Mouse (Mus musculus): ENCODE measurements around the gene Grm8.

The Grm8 gene

DNA sequence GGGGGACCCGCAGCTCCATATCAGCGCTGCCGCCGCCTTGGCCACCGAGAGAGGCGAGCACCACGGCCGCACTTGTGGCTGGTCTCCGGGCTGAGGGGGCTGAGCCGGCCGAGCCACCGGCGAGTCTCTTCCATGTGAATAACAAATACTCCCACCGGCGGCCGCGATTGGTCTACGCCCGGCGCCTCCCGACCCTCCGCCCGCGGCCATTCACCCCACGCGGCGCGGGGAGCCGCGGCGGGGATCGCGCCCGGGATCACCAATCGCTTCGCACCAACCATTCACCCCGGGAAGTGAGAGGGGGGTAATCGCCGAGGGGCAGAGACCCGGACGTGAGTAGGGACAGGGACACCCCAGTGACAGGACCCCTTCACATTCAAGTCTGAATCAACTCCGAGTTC lies at the start of gene Grm8:
Gene Grm8 (minus strand): TSS at position 178 of the 401 bp plus-strand sequence.
- peak; percentile 8 for DNase-seq (ENCODE audit: low spot score)

DNA sequence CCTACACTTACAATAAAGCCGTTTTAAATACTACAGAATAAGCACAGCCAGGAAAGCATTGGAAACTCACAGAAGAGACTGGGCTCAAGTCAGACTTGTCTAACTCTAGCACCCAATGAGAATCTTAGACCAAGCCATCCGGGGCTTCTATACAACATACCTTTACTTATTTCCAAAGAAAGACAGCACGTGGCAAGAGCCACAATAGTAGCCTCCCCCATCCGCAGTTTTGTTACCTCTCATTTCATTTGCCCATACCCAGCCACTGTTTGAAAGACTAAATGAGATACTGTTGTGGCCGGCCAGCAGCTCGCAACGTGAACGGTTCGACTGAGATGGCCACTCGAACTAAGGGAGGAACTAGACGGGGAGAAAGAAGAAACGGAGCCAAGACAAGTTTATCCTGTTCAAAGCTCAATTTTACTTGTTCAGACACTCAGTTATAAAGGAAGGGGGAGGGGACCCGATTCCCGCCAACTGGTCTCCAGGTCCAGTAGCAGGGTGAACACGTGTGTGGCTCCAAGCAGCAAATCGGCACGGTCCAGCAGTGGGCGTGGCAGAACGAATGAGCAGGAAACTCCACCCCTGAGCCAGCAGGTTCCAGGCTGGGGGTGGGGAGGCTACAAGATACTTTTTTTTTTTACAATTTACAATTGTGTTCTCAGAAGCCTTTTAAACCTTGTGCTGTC lies 35.0 kb upstream of the Grm8 start:
- DNase-seq (ENCODE audit: low spot score), result no peak

DNA sequence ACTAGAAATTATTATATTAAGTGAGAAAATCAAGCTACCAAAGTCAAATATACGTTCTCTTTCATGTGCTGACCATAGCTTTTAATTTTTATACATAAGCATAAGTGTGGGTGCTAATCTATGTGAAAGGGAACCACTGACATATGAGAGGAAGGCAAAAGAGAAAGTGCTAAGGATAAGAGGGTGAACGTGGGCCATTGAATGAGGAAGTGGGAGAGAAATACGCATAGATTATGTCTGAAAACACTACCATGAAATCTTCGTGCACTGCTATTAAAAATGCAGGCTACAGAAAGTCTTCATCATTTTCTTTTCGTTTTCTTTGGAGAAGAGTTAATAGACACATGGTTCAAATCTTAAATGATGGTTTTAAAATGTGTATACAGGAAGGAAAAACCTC lies 25.4 kb upstream of the Grm8 start:
- no peak for DNase-seq (ENCODE audit: low spot score)

DNA sequence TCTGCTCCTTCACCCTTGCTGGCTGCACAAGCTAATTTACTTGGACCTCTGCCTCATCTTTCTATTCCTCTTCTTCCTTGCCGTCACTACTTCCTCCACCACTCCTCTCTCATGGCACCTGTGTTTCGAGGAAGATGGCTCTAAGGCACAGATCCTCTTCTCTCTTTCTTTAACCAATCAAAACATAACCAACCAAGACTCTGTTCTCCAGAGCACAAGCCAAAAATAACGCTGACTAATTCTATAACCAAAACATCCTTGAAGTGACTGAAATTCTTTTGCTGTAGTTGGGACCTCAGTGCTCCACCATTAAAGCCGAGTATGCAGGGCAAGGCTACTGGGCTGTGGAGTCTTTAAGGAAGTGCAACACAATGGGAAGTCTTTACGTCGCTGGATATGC lies 11.5 kb upstream of the Grm8 start:
- DNase-seq (ENCODE audit: low spot score), result no peak

DNA sequence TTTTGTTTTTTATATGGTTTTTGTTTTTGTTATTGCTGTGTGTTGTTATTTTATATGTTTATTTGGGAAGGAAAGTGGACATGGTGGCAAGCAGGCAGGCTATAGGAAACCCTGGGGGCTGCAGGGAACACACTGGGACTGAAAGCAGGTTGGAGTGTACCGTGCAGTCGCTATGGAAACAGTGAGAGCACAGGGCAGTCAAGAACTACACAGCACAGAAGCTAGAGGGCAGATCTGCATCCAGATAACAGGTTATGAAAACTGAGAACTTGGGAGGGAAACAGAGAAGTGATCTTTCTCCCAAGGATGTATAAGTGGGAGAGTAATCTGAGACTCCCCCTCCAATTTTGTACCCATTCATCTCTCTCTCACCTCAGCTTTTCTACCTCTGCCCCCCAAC lies 7.4 kb upstream of the Grm8 start:
- DNase-seq (ENCODE audit: low spot score), result no peak

DNA sequence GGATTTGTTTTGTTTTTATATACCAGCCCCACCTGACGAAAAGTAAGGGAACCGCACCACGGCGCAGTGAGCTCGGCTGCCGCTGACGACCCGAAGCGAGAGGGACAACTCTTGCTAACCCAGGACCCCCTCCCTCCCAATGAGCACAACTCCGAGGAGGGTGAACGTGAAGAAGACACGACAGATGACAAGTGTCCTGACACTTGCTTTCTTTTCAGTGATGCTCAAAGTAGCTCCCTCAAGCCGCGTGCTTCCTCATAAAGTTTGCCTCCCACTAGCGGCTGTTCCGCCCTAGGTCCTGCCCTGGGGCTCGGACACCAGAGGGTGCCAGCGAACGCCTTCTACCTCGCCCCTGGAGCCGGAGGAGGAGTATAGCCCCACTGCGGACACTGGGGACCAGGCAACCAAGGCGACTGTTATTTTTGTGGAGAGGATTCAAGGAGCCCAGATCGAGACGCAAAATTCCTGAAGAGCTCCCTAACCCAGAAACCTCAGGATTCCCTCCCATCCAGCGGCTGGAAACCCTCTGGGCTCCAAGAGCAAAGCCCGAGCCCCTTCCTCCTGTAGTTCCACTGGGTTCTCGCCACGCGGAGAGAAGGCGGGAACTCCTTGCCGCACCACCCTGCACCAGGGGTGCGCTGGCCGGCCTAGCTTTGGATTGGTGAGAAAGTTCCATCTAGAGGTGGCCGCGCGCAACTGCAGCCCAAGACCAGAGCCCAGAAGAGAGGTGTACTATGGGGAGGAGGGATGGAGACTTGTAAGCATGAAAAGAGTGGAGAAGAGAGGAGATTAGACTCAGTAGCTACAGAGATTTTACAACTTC lies 644 bp upstream of the Grm8 start:
- peak; percentile 91 for DNase-seq (ENCODE audit: low spot score)

DNA sequence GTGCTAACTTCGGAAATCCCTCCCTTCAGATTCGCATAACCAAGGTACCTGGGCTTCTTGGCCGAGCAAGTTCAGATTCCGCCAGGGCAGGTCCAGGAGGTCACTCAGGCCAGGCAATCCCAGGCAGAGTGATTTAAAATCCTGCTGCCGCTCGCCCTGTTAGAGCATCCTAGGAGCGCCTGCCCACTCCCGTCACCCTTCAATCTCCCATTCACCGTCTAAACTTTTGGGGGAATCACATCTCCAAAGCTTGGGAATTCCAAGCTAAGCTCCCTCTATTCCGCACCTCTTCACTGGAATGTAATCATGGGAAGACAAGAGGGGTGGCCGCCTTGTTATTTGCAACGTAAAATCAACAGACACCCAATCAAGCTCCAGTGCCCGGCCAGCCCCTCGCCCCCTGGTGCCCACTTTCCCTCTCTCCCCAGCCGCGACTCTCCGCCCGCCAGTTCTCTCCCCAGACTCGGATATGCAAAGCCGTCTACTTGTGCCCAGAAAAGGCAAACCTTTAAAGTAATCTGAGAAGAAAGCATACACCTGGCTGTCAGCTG lies 652 bp downstream of the Grm8 start:
- peak; percentile 19 for DNase-seq (ENCODE audit: low spot score)

DNA sequence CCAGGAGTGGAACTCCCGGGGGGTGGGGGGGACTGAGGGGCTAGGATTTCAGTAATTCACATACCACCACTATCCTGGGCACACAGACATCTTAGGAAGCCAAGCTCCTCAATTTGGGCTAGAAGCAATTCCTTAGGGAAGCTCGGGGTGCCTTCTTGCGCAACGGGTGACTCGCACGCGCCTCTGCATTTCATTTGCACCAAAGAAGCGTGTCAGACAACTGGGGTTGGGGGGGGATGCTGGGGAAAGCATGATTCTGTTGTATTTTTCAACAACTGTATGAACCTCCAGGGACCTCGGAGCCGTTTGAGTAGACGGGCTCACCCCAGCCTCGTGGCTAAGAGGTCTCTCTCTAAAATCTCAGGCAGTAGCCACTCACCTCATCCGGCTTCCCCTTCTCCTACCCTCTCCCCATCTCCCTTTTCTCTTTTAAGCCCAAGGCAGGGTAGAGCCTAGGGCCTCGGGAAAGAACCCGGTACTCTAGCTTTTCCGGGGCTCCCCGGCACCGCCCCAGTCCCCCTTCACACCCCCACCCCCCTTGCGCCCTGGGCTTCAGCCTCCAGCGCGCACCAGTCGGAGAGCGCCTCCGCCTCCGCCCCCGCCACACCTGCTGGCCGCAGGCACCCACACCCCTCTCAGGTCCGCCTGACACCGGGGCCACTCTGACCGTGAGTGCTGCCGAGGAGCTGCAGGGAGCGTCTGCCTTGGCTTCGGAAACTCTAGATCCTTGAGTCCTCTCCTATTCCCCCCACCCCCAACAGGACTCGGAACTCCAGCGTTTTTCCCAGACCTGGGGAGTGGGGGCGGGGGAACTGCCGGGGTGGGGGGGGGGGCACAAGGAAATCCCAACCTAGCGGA lies 1.5 kb downstream of the Grm8 start:
- DNase-seq (ENCODE audit: low spot score), result no peak

DNA sequence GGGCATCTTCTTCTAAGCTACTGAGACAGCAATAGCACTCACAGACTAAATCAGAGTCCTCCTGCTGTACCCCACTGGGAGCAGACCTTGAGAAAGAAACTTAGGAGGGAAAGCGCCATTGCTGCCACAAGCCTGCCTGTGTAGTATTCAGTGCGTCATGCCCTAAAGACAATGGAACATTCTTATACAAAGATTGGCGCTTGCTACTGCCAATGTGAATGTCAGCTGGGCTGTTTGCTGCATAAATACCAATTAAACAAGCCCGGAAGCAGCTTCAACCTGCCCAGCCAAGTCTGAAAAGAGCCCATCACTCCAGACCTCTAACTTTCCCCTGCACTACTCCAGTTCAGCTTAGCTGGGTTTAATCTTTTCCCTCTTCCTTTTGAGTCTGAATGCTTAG lies 2.9 kb downstream of the Grm8 start:
- DNase-seq (ENCODE audit: low spot score), result no peak

DNA sequence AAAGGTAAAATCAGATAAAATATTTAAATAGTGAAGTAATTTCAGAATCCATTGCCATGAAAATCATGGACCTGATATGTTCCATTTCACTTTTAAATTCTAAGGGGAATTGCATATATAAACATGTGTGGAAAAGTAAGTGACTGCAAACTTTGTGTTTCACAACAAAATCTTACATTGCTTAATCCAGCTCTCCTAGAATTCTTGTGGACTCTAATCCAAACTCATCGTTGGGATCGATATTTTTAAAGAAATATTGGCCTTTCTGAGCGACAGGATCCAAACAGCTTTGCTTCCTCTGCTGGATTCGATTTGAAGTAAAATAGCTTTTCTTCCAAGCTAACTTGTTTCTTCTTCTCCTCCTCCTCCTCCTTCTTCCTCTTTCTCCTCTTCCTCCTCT lies 6.1 kb downstream of the Grm8 start:
- no peak for DNase-seq (ENCODE audit: low spot score)

DNA sequence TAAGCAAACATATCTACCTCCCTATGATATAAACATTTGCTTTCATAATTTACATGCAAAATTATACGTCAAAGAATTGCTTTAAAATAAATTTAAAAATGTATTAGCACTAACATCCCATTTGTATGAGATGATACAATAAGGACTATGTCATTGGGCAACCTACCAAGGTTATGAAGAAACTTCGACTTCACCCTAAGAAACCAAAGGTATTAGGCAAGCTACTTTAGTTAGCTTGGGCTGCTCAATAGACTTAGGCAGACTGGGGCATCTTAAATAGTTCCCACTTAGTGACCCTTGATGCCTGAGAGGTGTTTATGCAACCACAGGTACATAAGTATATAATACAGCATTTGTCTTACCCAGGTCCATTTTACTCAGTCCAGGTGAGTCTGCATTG lies 19.5 kb downstream of the Grm8 start:
- no peak for DNase-seq (ENCODE audit: low spot score)

DNA sequence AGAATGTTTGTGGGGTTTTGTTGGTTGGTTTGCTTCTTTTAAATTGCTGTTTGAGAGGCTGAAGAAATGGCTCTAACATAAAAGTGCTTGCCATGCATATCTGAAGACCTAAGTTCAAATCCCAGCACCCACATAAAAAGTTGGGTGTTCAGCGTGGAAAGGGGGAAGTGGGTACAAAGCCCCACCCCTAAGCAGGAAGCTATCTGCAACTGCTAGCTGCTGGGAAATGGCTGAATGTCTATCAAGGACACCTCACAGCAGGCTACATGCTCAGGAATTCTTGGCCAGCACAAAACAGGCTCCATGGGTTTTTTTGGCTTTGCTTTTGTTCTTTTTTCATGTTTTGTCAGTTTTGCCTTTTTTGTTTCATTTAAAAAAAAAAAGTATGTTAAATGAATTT lies 20.1 kb downstream of the Grm8 start:
- DNase-seq (ENCODE audit: low spot score), result no peak

DNA sequence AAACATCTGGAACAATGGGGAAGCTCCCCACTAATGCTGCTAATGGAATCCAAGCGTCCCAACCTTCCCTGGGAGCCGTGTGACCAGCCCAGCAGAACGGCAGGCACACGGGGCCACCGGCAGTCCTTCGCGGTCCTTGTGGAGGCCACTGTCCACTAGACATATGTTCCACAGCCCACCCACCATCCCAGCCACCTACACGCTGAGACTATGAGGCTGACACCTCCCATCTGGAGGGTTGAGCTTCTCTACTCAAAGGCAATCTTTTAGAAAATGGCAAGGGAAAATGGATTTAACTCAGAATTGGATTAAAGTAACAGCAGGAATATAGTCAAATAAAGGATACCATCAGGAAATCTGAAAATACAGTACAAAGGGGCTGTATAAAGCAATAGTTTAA lies 23.4 kb downstream of the Grm8 start:
- DNase-seq (ENCODE audit: low spot score), result no peak

DNA sequence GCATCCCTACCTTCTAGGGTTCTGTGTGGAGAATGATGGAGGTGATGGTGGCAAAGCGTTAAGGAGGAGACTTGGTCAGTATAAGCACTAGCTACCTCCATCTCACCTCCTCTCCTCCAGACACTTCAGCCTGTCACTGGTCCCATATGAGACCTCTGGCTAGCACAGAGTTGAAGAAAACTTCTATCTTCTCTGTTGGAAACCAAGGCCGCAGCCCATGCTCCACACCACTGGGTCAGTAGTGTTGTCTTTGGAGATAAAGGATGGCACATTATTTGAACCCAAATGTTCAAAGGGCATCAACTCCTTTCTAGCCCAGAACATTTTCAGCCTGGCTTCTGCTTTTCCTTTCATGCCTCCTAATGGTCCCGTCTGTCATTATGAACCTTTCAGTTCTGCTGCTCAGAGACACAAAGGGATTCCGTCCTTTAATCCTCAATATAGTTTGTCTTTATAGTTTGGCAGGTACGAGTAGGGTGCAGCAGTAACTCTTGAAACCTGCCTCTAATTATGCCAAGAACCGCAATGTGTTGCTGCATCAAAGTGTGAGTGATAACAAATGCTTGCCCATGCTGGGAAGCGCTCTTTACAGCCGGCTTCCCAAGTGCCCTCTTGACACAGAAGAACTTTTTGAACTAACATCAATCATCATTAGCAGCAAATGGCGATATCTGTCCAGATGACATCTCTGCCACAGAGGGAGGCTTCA lies 32.2 kb downstream of the Grm8 start:
- DNase-seq (ENCODE audit: low spot score), result no peak

DNA sequence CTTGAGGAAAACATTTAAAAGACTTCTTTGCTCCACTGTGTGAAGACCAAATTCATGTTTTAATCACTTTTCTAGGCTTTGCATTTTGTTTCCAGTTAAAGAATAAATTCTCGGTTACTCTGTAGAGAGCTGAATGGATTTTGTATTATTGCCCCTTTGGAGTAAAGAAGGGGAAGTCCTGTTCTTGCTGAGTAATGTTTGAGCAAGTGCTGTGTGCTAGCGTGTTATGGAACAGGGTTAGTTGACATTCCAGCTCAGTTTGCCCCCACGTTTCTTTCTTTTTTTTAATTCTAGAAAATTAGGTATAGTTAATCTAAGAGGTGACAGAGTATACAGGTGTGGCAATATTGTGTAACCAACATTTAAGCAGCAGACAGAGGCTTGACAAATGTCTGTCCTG lies 35.0 kb downstream of the Grm8 start:
- DNase-seq (ENCODE audit: low spot score), result no peak

DNA sequence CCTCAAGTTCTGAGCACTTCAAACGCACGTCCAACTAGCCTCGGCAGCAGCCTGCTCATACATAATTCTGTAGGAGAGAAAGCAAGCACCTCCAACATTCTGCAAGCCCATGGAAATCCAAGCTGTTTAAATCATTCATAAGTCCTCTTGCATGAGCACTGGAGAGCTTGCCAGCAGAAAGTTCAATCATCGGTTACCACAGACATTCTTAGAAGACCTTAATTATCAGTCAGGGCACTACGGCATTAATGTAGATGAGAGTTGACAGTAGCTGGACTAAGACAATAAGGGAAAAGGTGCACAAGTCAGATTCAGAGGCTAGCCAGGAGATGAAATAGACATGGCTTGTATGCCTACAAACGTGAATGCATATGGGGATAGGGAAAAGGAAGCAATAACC lies 42.5 kb downstream of the Grm8 start:
- no peak for DNase-seq (ENCODE audit: low spot score)

DNA sequence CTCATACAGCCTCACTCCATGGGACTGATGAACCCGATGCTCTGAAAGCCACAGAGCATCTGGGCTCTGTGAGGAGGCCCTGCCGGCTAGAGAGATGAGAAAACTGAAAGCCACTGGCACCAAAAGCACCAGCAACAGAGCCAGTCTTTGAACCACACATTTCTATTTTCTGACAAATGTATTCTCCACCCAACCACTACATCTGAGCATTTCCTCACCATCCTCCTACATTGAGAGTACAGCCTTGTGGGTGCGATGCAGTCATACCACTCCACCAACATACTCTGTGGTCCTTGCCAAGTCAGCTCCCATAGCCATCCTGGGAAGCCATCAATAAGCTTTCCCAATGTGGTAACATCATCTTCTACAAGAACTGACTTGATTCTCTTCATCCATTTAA lies 43.1 kb downstream of the Grm8 start:
- peak; percentile 18 for DNase-seq (ENCODE audit: low spot score)

DNA sequence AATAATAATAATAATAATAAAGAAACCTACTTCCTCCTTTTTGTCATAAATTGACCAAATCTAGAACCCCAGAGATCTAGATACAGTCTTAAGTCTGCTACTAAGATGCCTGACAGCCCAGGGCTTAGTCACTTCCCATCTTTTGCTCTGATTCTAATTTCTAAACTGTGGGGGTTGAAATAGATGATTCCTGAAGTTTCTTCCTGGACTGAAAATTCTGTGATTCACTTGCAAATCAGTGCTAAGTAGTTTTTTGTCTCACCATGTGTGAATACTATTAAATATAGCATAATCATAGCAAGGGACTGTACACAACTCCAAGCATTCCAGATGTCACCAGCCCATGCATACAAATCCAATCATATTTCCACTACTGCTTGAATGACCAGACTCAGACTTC lies 44.0 kb downstream of the Grm8 start:
- no peak for DNase-seq (ENCODE audit: low spot score)

DNA sequence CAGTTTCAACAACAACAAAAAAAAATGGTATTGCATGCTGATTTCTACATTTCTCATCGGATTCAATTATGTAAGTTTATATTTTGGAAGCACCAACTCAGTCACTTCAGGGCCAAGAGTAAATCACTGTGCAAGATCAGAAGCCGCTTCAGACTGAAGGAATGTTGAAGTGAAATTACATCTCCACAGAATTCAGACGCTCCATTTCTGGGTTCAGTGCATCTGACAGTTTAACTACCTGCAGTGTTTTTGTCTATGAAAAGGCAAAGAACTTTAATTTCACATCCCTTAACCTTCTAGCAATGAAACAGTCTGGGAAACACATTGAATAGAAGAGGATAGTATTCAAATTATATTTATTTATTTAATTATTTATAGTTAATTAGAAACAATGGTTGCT lies 59.4 kb downstream of the Grm8 start:
- no peak for DNase-seq (ENCODE audit: low spot score)

DNA sequence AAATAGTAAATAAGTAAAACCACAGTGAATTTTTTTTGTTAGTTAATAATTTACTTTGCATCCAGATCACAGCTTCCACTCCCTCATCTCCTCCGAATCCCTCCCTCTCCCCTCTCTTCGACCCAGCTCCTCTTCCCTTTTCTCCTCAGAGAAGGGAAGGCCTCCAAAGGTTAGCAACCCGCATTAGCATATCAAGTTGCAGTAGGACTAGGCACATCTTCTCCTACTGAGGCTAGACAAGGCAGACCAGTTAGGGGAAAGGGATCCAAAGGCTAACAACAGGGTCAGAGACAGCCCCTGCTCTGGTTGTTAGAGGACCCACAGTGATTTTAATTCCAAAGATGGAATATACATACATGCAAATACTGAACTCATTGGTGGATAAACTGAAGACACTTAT lies 60.5 kb downstream of the Grm8 start:
- DNase-seq (ENCODE audit: low spot score), result no peak

DNA sequence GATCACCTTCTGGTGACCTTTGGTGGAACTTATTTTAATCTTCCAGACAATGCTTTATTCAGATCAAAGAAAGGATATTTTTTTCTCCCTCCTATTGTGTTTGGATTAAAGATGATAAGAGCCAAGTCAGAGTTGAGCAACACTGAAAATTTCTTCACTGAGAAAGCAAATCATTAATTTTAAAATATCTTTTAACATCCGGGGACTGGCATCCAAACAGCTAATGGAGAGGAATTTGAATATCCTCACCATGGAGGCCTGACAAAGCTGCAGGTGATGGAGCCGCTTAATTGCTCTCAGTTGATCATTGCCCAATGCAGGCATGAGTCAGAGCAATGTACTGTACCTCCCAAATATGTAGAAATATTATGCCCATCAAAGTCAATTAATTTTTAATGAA lies 83.0 kb downstream of the Grm8 start:
- no peak for DNase-seq (ENCODE audit: low spot score)

DNA sequence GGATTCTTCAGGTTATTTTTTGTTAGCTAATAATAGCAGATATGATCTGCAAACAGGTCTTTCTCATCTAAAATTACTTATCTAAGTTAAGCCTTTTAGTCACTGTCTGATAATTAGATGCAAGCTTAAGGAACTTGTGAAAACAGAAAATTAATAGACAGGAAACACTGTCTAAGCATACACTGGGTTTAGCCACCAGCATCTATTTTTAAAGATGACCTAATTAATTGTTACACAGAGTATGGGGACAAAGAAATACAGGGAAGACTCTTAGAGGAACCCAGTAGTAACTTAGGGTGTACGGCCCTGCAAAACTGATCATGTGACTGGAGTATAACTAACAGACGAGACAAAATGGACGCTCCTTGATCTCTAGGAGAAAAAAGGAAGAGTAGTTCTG lies 92.6 kb downstream of the Grm8 start:
- DNase-seq (ENCODE audit: low spot score), result no peak

All from layer of hippocampus, adult 11-12 months (tissue).